Mouse (Mus musculus) lung, postnatal 14 days (tissue): ENCODE data around the gene Ppp1r13l.

Experiments
- DNase-seq: peaks from one replicate; pipeline ENCODE4 v3.0.0; 2021

Ppp1r13l gene

DNA sequence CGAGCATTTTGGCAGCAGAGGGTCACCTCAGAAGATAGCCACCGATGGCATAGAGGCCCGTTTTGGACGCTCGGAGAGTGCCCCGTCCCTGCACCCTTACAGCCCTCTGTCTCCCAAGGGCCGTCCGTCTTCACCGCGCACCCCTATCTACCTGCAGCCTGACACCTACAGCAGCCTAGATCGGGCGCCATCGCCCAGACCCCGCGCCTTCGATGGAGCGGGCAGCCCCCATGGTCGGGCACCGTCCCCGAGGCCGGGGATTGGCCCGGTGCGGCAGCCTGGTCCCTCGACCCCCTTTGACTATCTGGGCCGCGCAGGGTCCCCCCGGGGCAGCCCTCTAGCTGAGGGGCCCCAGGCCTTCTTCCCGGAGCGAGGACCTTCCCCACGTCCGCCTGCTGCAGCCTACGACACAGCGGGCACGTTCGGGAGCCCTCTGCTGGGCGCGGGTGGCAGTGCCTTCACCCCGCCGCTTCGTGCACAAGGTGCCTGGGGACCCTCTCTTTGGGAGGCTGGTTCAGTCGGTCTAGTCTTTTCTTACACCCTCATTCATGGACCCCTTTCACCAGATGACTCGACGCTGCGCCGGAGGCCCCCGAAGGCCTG, 10.4 kb downstream of the Ppp1r13l start:
- DNase-seq = peak; percentile 70

DNA sequence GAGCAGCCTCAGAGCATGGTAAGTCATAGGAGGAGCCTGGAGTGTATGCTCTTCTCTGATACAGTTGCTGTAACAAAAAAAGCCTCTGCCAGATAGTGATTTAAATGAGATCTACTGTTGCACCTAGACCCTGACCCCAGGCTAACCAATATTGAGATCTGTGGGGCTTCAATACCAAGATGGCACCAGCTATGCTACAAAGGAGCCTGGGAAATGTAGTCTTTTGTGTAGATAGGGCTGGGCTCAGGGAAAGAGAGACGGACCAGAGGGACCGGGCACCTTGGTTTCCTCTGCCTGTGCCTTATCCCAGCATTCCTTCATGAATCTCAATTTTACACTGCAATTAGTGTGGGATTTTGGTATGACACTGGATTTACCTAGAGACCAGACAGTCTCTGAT, 13.8 kb downstream of the Ppp1r13l start:
- no peak for DNase-seq

DNA sequence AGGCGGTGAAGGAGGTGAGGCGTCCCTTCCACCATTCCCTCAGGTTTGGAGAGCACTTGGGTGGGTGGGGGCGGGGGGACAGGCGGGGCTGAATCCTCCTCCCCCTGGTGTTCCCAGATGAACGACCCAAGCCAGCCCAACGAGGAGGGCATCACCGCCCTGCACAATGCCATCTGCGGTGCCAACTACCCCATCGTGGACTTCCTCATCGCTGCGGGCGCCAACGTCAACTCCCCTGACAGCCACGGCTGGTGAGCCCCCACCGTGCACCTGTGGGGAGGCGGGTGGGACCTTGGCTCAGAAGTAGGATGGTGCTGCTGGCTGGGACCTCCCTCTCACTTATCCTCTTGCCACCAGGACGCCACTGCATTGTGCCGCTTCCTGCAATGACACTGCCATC, 15.8 kb downstream of the Ppp1r13l start:
- DNase-seq = no peak

DNA sequence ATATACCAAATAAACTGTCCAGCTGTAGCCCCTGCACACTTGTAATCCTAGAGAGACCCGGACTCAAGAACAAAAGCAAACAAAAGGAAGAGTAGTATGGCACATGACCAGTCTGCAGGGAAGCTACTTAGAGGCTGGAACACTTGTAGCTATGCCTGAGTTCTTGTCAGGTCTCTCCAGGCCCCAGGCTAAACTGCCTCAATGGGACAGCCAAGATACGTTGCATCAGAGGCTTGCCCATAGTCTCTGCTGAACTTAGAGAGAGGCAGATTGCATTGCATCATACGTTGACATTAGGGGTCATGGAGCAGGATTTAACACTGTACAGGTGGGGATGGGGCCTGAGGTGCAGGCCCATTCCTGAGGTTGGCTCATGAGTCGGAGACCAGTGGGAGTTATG, 16.5 kb downstream of the Ppp1r13l start:
- no peak for DNase-seq

DNA sequence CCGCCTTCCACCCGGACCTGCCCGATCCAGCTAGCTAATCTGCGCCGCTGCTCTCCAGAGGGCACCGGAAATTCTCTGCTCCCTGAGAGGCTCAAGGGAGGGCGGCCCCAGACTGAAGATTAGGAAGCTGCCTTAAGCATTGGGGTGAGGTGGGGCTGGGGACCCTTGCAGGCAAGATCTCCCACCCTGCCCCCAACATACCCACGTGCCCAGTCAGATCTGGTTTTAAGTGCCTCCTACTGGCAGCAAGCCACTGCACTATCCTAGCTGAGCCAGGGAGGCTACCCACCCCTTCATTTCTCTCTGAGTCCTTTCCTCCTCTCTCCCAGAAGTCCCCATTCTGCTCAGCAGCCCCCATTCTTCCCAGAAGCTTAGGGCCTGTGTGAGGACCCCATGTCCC, 18.5 kb downstream of the Ppp1r13l start:
- no peak for DNase-seq

DNA sequence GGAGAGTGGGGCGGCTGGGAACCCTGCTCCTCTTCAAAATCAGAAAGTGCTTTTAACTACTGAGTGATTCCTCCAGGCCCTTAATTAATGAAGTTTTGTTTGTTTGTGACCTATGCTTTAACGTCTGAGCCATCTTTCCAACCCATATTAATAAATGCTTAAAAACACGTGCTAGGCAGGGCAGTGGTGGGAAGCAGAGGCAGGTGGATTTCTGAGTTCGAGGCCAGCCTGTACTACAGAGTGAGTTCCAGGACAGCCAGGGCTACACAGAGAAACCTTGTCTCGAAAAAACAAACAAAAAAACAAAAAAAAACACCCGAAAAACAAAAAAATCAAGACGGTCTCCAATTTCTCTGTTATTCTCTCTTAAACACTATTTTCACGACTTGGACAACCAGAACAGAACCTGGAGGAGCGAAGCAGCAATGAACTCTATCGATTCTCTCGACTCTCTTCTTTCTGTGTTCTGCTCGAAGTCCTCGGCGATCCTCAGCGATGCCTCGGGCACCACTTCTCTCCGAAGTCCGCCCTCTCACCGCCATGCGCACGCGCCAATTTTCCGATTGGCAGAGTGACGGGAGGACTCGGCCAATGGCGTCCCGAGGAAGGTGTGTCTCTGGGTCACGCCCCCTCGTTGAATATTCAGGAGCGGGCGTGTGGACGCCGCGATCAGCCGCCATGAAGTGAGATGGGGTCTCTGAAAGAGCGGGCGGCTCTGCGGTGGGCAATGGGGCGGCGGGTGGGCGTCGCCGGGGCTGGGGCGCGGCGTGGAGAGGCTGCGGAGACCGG, 22.0 kb downstream of the Ppp1r13l start, which contains the start of gene Ercc2:
TSS of gene Ercc2 (plus strand) at position 634 of the 789 bp plus-strand sequence.
- peak; percentile 99 for DNase-seq

DNA sequence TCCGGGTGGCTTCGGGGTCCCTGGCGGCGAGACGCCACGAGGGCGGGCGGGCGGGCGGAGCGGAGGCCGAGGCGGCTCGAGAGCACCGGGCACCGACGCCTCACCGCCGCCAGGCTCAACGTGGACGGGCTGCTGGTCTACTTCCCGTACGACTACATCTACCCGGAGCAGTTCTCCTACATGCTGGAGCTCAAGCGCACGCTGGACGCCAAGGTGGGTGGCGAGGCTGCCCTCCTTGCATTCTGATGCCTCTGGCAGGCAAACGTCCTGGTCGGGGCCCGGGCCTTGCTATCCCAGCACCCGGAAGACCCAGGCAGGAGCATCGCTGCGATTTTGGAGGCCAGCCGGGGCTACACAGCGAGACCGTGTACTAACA, 22.6 kb downstream of the Ppp1r13l start:
- no peak for DNase-seq

DNA sequence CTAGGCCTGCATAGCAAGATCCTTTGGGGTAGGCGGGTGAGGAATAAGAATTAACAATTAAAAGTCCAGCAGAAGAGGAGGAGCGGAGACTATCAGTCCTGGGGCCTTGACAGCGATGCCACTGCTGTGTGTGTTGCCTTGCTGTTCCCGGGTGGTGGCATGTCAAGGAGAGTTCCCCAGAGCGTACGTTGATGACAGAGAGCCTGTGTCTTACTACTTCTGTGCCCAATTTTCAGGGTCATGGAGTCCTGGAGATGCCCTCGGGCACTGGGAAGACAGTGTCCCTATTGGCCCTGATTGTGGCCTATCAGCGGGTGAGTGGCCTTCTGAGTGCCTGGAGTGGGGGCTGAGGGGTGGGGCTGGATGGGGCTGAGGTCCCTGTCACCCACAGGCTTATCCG, 24.2 kb downstream of the Ppp1r13l start:
- DNase-seq = no peak

DNA sequence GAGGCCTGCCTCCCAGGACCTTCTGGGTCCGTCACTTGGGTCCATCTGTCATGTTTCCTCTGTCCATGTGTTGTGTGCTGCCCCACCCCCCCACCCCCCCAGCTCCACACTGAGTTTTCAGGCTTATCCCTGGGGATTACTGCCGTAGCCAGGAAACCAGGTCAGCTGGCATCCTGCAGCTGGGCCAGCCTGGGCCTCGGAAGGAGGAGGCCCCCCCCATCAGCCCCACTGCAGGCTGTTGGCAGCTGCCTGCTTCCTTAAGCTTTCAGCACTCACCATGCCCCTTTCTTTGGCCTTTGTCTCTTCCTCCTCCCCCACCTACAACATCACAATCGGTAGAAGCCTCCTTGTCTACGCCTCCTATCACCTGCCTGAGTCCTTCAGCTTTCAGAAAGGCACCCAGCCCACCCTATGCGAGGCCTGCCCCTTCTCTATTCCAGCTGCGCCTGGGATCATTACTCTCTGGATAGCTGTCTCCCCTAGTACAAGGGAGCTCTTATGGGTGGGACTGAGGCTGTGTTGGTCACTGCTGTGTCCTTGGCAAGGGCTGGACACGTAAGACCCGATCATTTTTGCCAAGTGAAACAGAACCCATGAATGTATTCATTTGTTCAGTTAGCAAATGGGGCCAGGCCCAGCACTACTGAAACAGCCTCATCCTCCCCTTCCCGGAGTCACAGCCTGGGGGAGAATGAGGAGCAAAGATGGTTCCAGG, 29.3 kb downstream of the Ppp1r13l start:
- no peak for DNase-seq

DNA sequence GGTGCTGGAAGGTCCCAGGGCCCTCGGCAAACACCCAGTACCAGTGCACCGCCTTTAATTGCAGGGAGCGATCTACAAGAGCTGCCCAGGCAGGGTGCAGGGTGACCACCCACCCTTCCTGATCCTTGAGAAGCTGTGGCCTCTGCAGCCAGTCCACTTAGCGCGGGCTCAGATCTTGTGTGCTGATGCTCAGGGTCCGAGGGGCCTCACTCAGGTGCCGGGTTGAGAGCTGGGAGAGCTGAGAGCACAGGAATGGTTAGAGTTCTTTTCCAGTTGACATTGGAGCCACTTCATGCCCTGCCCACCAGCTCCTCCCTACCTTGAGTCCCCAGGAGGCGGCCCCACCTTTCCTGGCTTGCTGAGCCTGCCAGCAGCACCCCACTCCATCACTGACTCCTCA, 34.9 kb downstream of the Ppp1r13l start:
- no peak for DNase-seq

DNA sequence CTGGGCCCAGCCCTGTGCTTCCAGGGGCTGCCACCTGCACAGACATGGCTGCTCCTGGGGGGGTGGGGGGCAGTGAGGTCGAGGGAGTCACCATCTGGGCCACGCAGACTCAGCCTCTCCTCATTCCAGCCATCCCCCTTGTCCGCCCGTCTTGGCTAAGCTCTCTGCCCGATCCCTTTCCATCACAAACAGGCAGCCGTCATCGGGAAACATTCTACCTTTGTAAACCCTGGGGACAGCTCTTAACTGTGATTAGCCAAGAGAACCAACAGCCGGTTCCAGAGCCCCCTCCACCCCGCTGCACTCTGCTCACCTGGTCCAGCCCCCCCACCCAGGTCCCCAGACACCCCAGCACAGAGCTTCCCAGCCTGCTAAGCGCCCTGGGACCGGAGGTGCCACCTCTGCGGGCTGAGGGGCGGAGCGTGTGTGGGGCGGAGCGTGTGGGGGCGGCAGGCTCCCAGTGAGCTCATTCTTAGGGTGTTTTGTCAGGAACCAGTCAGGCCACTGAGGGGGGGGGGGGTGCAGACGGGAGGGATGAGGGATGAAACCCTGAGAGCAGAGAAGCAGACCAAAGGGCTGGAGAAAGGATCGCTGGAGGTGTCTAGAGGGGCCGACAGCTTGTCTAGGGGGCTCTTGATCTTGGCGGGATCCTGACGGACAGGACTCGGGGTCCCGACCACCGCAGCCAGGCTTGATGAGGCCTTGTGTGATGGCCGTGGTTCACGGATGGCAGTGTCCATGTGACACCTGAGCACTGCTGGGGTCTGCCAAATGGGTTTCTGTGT, 40.1 kb downstream of the Ppp1r13l start:
- DNase-seq = peak; percentile 59

DNA sequence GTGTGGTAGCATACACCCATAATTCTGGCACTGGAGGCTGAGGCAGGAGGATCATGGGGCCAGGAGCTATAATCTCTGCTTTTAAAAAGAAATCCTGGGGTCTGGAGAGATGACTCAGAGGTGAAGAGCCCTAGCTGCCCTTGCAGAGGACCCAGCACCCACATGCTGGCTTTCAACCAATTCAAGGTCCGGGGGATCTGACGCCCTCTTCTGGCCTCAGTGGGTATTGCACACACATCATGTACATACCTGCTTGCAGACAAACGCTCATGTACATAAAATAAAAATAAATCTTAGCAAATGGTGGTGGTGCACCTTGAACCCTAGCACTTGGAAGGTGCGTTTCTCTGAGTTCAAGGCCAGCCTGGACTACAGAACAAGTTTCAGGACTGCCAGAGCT, 41.4 kb downstream of the Ppp1r13l start:
- no peak for DNase-seq

DNA sequence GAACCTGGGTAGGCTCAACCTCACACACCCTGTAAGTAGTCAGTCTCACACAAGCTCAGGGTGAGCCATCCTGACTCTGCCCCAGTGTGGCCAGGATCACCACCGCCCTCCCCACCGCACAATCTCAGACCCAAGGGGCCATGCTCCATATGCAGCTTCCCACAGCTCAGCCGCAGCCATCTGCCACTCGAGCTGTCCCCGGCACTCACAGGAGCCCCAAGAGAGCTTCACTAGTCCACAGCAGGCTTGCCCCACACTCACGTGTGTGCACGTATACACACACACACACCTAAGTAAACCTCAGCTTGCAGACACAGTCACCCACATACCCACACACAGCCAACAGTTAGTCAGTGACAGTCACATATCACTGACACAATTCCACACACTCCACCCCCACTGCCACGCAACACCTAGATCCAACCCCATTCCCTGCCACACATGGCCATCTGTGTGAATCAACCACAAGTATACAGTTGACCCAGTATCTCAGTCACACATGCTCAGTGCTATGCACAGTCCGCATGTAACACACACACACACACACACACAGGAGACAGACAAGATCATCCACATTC, 43.1 kb downstream of the Ppp1r13l start:
- no peak for DNase-seq

DNA sequence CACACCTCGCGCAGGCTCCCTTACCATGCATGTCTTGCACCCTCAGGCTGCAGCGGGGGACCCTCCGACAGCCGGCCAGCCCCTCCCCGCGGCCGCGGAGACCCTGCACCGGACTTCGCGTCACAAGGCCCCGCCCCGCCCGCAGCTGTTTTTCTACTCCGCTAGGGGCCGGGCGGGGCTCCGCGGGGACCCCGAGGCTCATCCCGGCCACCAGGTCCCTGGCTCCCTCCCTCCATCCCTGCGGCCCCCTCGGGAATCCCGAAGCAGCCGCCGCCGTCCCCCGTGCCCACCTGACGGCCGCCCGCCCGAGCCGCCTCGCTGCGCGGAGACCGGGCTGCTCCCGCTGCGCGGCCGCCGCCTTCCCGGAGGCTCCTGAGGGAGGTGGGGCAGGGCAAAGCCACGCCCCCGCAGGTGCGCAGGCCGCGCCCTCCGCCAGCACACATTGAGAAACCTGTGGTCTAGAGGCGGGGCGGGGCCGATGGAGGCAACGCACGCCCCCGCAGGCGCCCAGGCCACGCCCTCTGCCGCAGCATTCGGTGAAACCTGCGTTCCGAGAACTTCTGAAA, 44.3 kb downstream of the Ppp1r13l start, which contains the start of gene Klc3:
TSS of gene Klc3 (minus strand) at position 374 of the 566 bp plus-strand sequence.
- peak; percentile 75 for DNase-seq

DNA sequence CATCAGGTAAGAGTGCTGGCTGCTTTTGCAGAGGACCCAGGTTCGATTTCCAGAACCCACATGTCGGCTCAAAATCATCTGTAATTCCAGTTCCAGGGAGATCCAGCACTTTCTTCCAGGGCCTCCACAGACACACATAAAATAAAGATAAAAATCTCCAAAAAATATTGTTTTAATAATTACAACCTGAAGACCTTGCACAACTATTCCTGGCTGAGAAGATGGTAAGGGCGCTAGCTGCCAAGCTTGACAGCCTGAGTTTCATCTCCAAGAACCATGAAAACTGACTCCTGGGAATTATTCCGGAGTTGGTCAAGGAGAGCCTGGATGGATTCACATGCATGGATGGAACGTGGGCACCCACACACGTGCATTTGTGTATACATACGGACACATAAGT, 44.9 kb downstream of the Ppp1r13l start, which contains the start of gene Ckm:
TSS of gene Ckm (plus strand) at position 301 of the 400 bp plus-strand sequence.
- no peak for DNase-seq

DNA sequence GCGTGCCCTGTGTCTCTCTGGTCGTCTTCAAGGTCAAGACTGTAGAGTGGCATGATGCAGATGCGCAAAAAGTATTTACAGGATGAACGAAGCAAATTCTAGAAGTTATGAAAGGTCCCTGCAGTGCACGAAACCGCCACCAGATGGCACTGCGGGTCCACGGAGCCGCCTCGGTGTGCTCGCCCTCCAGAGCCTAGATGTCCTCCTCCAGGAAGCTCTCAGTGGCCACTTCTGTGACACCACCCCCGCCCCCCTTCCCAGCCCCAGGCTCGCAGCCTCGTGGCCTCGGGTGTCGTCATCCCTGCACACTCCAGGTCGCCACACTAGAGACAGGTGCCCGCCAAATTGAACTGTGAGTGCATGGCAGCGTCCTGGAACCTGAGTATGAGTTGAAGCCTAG, 45.9 kb downstream of the Ppp1r13l start:
- DNase-seq = peak; percentile 89

DNA sequence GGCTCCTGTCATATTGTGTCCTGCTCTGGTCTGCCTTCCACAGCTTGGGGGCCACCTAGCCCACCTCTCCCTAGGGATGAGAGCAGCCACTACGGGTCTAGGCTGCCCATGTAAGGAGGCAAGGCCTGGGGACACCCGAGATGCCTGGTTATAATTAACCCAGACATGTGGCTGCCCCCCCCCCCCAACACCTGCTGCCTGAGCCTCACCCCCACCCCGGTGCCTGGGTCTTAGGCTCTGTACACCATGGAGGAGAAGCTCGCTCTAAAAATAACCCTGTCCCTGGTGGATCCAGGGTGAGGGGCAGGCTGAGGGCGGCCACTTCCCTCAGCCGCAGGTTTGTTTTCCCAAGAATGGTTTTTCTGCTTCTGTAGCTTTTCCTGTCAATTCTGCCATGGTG, 50.2 kb downstream of the Ppp1r13l start:
- no peak for DNase-seq

DNA sequence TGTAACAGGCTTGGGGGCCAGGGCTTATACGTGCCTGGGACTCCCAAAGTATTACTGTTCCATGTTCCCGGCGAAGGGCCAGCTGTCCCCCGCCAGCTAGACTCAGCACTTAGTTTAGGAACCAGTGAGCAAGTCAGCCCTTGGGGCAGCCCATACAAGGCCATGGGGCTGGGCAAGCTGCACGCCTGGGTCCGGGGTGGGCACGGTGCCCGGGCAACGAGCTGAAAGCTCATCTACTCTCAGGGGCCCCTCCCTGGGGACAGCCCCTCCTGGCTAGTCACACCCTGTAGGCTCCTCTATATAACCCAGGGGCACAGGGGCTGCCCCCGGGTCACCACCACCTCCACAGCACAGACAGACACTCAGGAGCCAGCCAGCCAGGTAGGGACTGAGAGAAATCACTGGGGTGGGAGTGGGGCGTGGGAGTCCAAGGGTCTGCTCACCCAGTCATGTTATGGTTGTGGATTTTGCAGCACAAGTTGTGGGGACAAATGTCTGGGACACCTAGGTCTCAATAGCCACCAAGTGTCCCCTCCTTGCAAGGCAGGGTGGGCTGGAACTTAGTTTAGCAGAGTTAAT, 51.3 kb downstream of the Ppp1r13l start:
- no peak for DNase-seq

DNA sequence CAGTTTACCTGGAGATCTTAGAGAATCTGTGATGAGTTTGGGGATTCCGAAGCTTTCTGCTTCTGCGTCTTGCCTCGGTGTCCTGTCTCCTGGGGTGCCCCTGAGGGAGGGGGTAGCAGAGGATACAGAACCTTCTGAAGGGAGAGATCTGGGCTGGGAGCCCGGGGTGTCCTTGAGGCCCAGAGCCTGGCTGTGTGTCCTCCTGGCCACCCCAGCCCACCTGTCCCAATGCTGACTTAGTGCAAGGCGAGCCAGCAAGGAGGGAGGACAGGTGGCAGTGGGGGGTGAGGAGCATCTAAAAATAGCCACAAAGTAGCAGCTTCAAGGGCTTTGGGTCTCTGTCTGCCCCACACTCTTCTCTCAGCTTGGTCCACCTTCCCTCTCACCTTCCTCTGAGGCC, 52.2 kb downstream of the Ppp1r13l start:
- no peak for DNase-seq

DNA sequence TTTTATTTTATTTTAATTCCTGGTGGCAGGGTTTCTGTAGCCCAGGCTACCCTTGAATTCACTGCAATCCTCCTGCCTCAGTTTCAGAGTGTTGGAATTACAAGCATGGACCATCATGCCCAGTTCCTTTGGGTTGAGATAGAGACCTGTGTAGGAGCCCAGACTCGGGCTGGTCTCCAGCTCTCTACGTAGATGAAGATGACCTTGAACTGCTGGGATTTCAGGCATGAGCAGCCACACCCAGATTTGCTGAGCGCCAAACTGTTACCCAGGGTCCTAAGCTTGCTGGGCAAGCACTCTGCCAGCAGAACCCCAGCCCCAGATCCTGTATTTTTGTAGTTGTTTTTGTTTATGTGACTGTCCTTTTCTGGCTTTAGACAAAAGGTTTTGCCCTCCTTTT, 54.0 kb downstream of the Ppp1r13l start:
- no peak for DNase-seq

DNA sequence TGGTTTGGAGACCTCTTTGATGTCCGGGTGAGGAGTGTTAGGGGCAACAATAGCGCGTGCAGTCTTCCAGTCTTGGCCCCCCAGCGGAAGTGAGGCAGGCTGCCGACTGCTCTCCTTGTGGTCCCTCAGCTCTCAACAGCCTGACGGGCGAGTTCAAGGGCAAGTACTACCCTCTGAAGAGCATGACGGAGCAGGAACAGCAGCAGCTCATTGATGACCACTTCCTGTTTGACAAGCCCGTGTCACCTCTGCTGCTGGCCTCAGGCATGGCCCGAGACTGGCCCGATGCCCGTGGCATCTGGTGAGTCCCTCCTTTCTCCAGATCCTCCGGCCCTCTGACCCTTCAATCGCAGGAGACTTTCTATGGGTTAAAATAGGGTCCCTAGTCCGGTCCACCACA, 57.0 kb downstream of the Ppp1r13l start:
- no peak for DNase-seq

DNA sequence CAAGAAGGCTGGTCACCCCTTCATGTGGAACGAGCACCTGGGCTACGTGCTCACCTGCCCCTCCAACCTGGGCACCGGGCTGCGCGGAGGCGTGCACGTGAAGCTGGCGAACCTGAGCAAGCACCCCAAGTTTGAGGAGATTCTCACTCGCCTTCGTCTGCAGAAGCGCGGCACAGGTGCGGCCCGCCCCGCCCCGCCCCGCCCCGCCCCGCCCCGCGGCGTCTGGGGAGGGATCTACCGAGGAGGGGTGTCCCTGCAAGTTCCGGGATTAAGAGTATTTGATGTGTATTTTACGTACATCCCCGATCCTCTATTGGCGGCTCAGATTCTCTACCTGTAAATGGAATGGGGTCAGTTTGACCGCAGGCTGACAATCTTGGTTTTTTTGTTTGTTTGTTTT, 60.6 kb downstream of the Ppp1r13l start:
- DNase-seq = no peak
